Mouse (Mus musculus) thymus, postnatal 25 days (tissue): ENCODE data around the gene Srsx.
"Not testable (repeated sequence)": the region's sequence is repeated elsewhere in the genome, so short reads cannot be mapped to it uniquely, and the experiment has no call there.

Experiments used
- DNase-seq: peaks from one replicate; pipeline ENCODE4 v3.0.0; 2022

Gene Srsx

DNA sequence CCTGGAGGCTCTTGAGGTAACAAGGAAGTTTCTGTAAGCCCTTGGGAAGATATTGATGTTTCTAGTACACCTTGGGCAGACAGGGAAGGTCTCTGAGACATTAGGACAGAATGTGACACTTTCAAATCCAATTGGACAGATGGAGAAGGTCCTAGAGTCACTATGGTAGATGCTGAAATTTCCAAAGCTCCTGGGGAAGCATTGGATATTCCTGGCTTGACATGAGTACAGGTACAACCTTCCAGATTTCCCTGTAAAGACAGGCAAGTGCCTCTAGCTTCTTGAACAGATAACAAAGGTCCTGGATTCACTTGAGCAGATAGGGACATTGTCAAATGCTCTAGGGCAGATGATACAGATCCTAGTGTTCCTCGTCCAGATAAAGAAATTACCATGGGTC lies at the start of gene Srsx:
Gene Srsx (minus strand): TSS at position 101 of the 400 bp plus-strand sequence.
- not testable (repeated sequence) for DNase-seq

GRCm38 (mm10) chrX:123246807-123247206 lies 24.5 kb upstream of the Srsx start, which contains the start of gene Gm17577:
Gene Gm17577 (minus strand): TSS chrX:123246907.
- DNase-seq, result not testable (repeated sequence)
